Mouse (Mus musculus) cerebellum, adult (tissue): ENCODE measurements around the gene Nadsyn1.

Source experiments
- ATAC-seq: cut with Nextera tagmentation; 2 replicates; pipeline ENCODE4 v1.9.2; 2017; ENCODE audit warnings: mild to moderate bottlenecking, moderate library complexity, mixed read lengths; ENCODE audit not compliant: insufficient number of reproducible peaks, low FRiP score, low TSS enrichment

Nadsyn1 gene

GRCm38 (mm10) chr7:143808909-143809308 lies 13.7 kb downstream of the Nadsyn1 start:
- ATAC-seq = no peak

- no peak for ATAC-seq
Observed at GRCm38 (mm10) chr7:143805199-143805624, 17.4 kb downstream of the Nadsyn1 start.

GRCm38 (mm10) chr7:143801195-143802065 lies 21.2 kb downstream of the Nadsyn1 start:
- ATAC-seq = no peak

GRCm38 (mm10) chr7:143800770-143801169 lies 21.9 kb downstream of the Nadsyn1 start:
- ATAC-seq = no peak

- no peak for ATAC-seq
Observed at GRCm38 (mm10) chr7:143798783-143799182, 23.9 kb downstream of the Nadsyn1 start.

- ATAC-seq = no peak
Observed at GRCm38 (mm10) chr7:143793121-143793520, 29.5 kb downstream of the Nadsyn1 start.

GRCm38 (mm10) chr7:143792336-143792985 lies 30.2 kb downstream of the Nadsyn1 start:
- no peak for ATAC-seq

- peak; percentile 69; the same call in 1 of the 2 replicates for ATAC-seq
Observed at GRCm38 (mm10) chr7:143783996-143784829, 38.4 kb downstream of the Nadsyn1 start, which contains the start of gene Mrgpre. Gene Mrgpre (minus strand): TSS chr7:143784500.

- peak; percentile 29; the same call in 1 of the 2 replicates for ATAC-seq
Observed at GRCm38 (mm10) chr7:143783378-143783995, 39.2 kb downstream of the Nadsyn1 start.

- ATAC-seq = no peak
Observed at GRCm38 (mm10) chr7:143777375-143777774, 45.3 kb downstream of the Nadsyn1 start.

GRCm38 (mm10) chr7:143776137-143776536 lies 46.5 kb downstream of the Nadsyn1 start:
- ATAC-seq = no peak

- ATAC-seq = no peak
Observed at GRCm38 (mm10) chr7:143769461-143769860, 53.2 kb downstream of the Nadsyn1 start.

- no peak for ATAC-seq
Observed at GRCm38 (mm10) chr7:143768267-143768666, 54.4 kb downstream of the Nadsyn1 start.

- ATAC-seq = no peak
Observed at GRCm38 (mm10) chr7:143766893-143767292, 55.8 kb downstream of the Nadsyn1 start, which contains the start of gene Mrgprg. Gene Mrgprg (minus strand): TSS chr7:143766993.

- ATAC-seq = no peak
Observed at GRCm38 (mm10) chr7:143764876-143765530, 57.6 kb downstream of the Nadsyn1 start.

GRCm38 (mm10) chr7:143763794-143764193 lies 58.9 kb downstream of the Nadsyn1 start:
- no peak for ATAC-seq

- ATAC-seq = peak; percentile 60
Observed at GRCm38 (mm10) chr7:143758956-143759355, 63.7 kb downstream of the Nadsyn1 start.

- ATAC-seq = no peak
Observed at GRCm38 (mm10) chr7:143757696-143758095, 65.0 kb downstream of the Nadsyn1 start.

- ATAC-seq = peak; percentile 53; the same call in 1 of the 2 replicates
Observed at GRCm38 (mm10) chr7:143757027-143757390, 65.6 kb downstream of the Nadsyn1 start.
